Mouse (Mus musculus) forebrain, postnatal 0 days (tissue): ENCODE data around the gene Zfp692. TPM values are rescaled to one million over a fixed set of nuclear protein-coding genes. Genes with fewer than 3 reads are reported as not detected.

Source experiments
- ATAC-seq: fragments of 200-750 bp; cut with Nextera tagmentation; 2 replicates; pipeline ENCODE4 v1.8.0; 2017; ENCODE audit warnings: mild to moderate bottlenecking, moderate library complexity
- DNase-seq: peaks from one replicate; pipeline ENCODE4 v3.0.0-alpha.2; 2015
- H3K27ac ChIP-seq: fragments of 300-500 bp; sonication (generic); 2 replicates; pipeline ENCODE4 v1.5.1; 2014; ENCODE audit warnings: low read depth, mild to moderate bottlenecking, antibody characterized with exemption, low read length, moderate library complexity, mixed read lengths
- H3K27me3 ChIP-seq: fragments of 300-500 bp; sonication (generic); 2 replicates; pipeline ENCODE4 v1.6.1; 2014; ENCODE audit warnings: mild to moderate bottlenecking, low read length, mixed read lengths; ENCODE audit not compliant: insufficient read depth
- H3K36me3 ChIP-seq: fragments of 300-500 bp; sonication (generic); 2 replicates; pipeline ENCODE4 v1.6.1; 2014; ENCODE audit warnings: mild to moderate bottlenecking, moderate library complexity; ENCODE audit not compliant: insufficient read depth
- H3K4me1 ChIP-seq: fragments of 300-500 bp; sonication (generic); 2 replicates; pipeline ENCODE4 v1.6.1; 2014; ENCODE audit warnings: antibody characterized with exemption; ENCODE audit not compliant: insufficient read depth
- H3K4me2 ChIP-seq: fragments of 300-500 bp; sonication (generic); 2 replicates; pipeline ENCODE4 v1.6.1; 2014; ENCODE audit warnings: low read depth, mild to moderate bottlenecking, moderate library complexity
- H3K4me3 ChIP-seq: fragments of 300-500 bp; sonication (generic); 2 replicates; pipeline ENCODE4 v1.5.1; 2014; ENCODE audit warnings: low read depth, low read length, mixed read lengths
- H3K9ac ChIP-seq: fragments of 300-500 bp; sonication (generic); 2 replicates; pipeline ENCODE4 v1.6.1; 2014; ENCODE audit warnings: mild to moderate bottlenecking
- H3K9me3 ChIP-seq: fragments of 300-500 bp; sonication (generic); 2 replicates; pipeline ENCODE4 v1.6.1; 2016; ENCODE audit warnings: low read length
- CTCF ChIP-seq: sonication (generic); IDR thresholded peaks from 2 replicates; pipeline ENCODE4 v1.5.1; 2016; ENCODE audit warnings: antibody characterized with exemption, control low read depth, low read depth
- WGBS: fragments of 180-500 bp; shearing (Covaris S2); extraction: QIAGEN DNeasy Blood & Tissue Kit; methylation state at CpG from one replicate; pipeline ENCODE4 v1.1.7; 2014; 5-methylcytosine and 5-hydroxymethylcytosine counted together
- polyA plus RNA-seq: library from polyadenylated mRNA; unstranded; fragments of >200 nt; fragmentation: Nextera tagmentation; extraction: Ambion mirVana; gene quantifications from 2 replicates; pipeline ENCODE4 v1.2.1, GENCODE M21; 2015
- total RNA-seq: library from RNA; depleted of rRNA; stranded (reverse); fragments of >200 nt; gene quantifications from 2 replicates; pipeline ENCODE4 v1.2.3, GENCODE M21; 2014

Gene Zfp692
- total and polyA plus RNA-seq, 2 experiments from 2014 or later, result 17.7 to 30.0 TPM

- DNase-seq (peak; percentile 96), ATAC-seq (peak; percentile 99)
- Histone ChIP-seq H3K4me3 (peak overlapping the region; percentile 94), H3K9me3 (no peaks in the 10 kb centered on the region), H3K4me1 (peaks cover 13% of the 10 kb centered on the region), H3K27ac (peak overlapping the region; percentile 95), H3K27me3 (no peaks in the 10 kb centered on the region), H3K36me3 (peaks cover 10% of the 10 kb centered on the region), H3K9ac (peak overlapping the region; percentile 95), H3K4me2 (peak overlapping the region; percentile 96)
- peak; percentile 27; the same call in 1 of the 2 replicates for TF ChIP-seq CTCF
- 2% methylated on average over 63 of the region's 63 CpGs for WGBS
These were observed 16.1 kb downstream of the Zfp692 start for GRCm38 (mm10) chr11:58322824-58323569.

- Histone ChIP-seq H3K9me3 (no peaks in the 10 kb centered on the region), H3K36me3 (peaks cover 8% of the 10 kb centered on the region), H3K27me3 (no peaks in the 10 kb centered on the region), H3K4me1 (peaks cover 13% of the 10 kb centered on the region), H3K4me3 (peak overlapping the region; percentile 94), H3K4me2 (peak overlapping the region; percentile 96), H3K27ac (peak overlapping the region; percentile 95), H3K9ac (peak overlapping the region; percentile 95)
- 13% methylated on average over 24 of the region's 24 CpGs for whole genome bisulfite sequencing
- TF ChIP-seq CTCF, result no peak
- no peak for DNase-seq
- peak; percentile 13 for ATAC-seq
These were observed 16.9 kb downstream of the Zfp692 start for GRCm38 (mm10) chr11:58323570-58324340.

GRCm38 (mm10) chr11:58324614-58325229 is 17.9 kb downstream of the Zfp692 start:
- Histone ChIP-seq H3K27ac (no peak overlapping the region), H3K9ac (no peak overlapping the region), H3K4me3 (no peak overlapping the region), H3K4me2 (no peak overlapping the region), H3K9me3 (no peaks in the 10 kb centered on the region), H3K36me3 (0 out of 2 replicates have a peak, but pooled peaks cover 3% of the 10 kb centered on the region), H3K4me1 (peaks cover 21% of the 10 kb centered on the region), H3K27me3 (no peaks in the 10 kb centered on the region)
- TF ChIP-seq CTCF, result no peak
- WGBS, result 89% methylated on average over 3 of the region's 3 CpGs
- ATAC-seq (no peak), DNase-seq (no peak)

- no peak for ATAC-seq
- H3K27ac ChIP-seq, result no peak overlapping the region
- peaks cover 28% of the 10 kb centered on the region for H3K4me1 ChIP-seq
- no peaks in the 10 kb centered on the region for H3K9me3 ChIP-seq
- no peak for DNase-seq
- H3K4me3 ChIP-seq, result no peak overlapping the region
- no peaks in the 10 kb centered on the region for H3K27me3 ChIP-seq
- no peak overlapping the region for H3K9ac ChIP-seq
- WGBS, result 98% methylated on average over 3 of the region's 3 CpGs
- no peak overlapping the region for H3K4me2 ChIP-seq
- 0 out of 2 replicates have a peak, but pooled peaks cover 6% of the 10 kb centered on the region for H3K36me3 ChIP-seq
- TF ChIP-seq CTCF, result peak; percentile 36; the same call in 1 of the 2 replicates
These were observed 19.9 kb downstream of the Zfp692 start for GRCm38 (mm10) chr11:58326781-58327180.

DNA sequence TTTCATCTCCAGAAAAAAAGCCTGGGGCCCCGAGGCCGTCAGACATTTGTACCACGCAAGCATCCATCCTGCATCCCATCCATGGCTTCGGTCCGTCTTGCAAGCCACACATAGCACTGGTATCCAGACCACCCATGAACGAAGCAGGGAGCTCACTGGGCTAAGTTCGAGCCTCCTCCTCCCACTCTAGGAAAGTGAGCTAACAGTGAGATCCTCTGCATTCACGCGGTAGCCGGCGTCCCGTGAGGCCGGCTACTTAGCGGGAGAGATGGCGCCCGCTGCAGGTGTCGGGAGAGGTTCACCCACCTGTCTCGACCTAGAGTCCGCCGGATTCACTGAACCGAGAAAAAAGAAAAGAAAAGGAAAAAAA is 23.0 kb downstream of the Zfp692 start:
- Histone ChIP-seq H3K4me1 (peaks cover 26% of the 10 kb centered on the region), H3K27me3 (no peaks in the 10 kb centered on the region), H3K36me3 (peaks cover 10% of the 10 kb centered on the region; the same call in 1 of the 2 replicates), H3K27ac (peak overlapping the region; percentile 78), H3K9ac (peak overlapping the region; percentile 73), H3K4me2 (peak overlapping the region; percentile 87), H3K9me3 (no peaks in the 10 kb centered on the region), H3K4me3 (peak overlapping the region; percentile 73)
- no peak for DNase-seq
- WGBS, result 2% methylated on average over 21 of the region's 21 CpGs
- 0 out of 2 replicates have a peak, but pooled peaks have one; percentile 6 for TF ChIP-seq CTCF
- ATAC-seq, result peak; percentile 25

GRCm38 (mm10) chr11:58330276-58331148 is 23.6 kb downstream of the Zfp692 start, which contains the start of the genes Zfp672 and Sh3bp5l:
Gene Zfp672 (minus strand): TSS chr11:58330339.
Gene Sh3bp5l (plus strand): TSS chr11:58330724.
- WGBS, result under 1% methylated on average over 52 of the region's 52 CpGs
- H3K27me3 ChIP-seq, result no peaks in the 10 kb centered on the region
- ATAC-seq, result peak; percentile 97
- peaks cover 12% of the 10 kb centered on the region; the same call in 1 of the 2 replicates for H3K36me3 ChIP-seq
- peaks cover 26% of the 10 kb centered on the region for H3K4me1 ChIP-seq
- peak within 1 kb of the TSS; percentile 87 for H3K4me2 ChIP-seq
- TF ChIP-seq CTCF, result 0 out of 2 replicates have a peak, but pooled peaks have one; percentile 18
- DNase-seq, result peak; percentile 98
- peak within 1 kb of the TSS; percentile 73 for H3K4me3 ChIP-seq
- peak within 1 kb of the TSS; percentile 78 for H3K27ac ChIP-seq
- H3K9me3 ChIP-seq, result no peaks in the 10 kb centered on the region
- peak within 1 kb of the TSS; percentile 73 for H3K9ac ChIP-seq
